Mouse (Mus musculus): ENCODE measurements around the gene Acadvl. TPM values are rescaled to one million over a fixed set of nuclear protein-coding genes. Genes with fewer than 3 reads are reported as not detected.

The Acadvl gene
- 120 TPM for polyA plus RNA-seq (2017; shearing (Covaris generic))

DNA sequence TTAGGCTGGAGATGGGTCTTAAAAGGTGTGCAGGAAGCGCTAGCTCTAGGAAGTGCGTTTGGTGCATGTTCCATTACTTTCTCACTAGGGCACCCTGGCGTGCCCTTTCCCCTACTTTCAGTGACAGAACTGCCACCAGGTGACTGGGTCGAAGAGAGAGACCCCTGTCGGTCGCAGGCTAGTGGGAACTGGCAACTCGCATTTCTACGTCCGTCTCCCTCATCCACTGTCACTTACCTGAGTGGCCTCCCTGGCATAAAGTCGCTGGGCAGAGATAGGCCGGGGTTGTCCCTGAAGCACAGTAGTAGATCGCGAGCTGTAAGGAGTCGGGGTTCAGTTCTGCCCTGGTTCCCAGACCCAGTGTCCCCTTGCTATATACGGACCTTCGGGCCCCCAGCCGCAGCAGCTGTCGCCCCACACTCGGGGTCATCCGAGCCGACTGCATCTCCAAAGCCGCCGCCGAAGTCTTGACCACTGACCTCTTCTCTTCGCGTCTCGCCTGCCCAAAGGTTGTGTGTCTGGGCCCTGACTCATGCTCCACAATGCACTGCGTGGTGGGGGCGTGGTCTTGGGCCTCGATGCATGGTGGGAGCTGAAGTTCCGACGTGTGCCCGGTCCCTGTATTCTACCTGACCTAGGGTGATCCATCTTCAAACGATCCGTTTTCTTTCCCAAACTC is at the start of gene Acadvl:
Gene Acadvl (minus strand): TSS at position 532 of the 679 bp plus-strand sequence.

DNA sequence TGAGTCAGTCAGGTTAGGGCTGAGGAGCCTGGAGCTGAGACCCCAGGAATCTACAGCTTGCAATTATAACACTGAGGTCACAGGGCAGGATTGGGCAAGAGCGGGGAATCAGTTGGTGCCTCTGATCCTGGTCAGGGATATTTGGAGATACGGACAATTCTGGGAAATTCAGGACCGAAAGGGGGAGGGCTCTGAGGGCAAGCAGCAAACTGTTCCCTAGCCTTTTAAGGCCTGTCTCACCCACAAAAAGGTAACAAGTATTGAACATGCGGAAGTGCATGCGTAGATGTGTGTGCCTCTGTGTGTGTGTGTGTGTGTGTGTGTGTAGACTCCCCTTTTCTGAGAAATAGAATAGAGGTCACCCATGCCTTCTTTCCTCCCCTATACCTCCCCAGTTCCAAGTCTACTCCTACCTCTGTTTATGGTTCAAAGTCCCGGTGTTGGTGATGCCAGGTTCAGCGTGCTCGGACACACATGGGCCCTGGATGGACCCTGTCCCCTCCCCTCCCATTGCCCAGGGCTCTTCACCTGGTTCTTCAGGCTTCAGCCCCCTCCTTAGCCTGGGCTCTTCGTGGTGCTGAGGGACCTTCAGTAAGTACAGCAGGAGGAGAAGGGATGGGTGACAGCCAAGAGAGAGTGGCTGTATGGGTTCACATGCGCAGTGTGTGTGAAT is 38.8 kb upstream of the Acadvl start, which contains the start of gene Asgr1:
Gene Asgr1 (plus strand): TSS at position 188 of the 673 bp plus-strand sequence.

DNA sequence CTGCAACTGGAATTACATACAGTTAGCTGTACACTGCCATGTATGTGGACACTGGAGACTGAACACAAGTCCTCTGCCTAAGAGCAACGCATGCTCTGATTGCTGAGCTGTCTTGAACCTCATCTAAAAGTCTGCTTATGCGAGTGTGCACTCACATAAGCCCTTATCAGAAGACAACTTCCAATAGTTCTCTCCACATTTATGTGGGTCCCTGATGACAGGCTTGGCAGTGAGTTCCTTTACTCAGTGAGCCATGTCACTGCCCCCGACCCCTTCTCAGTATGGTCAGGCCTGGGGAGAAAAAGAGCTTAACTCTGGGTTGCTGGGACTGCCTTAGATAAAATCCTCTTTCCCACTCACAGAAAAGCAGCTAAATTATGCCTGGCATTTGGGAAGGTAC is 1.5 kb upstream of the Acadvl start, which contains the start of gene Dlg4:
Gene Dlg4 (plus strand): TSS at position 274 of the 400 bp plus-strand sequence.

GRCm38 (mm10) chr11:70000396-70000898 is 14.8 kb downstream of the Acadvl start, which contains the start of gene Dvl2:
Gene Dvl2 (plus strand): TSS chr11:70000595.

GRCm38 (mm10) chr11:69995391-69995960 is 19.7 kb downstream of the Acadvl start, which contains the start of gene Phf23:
Gene Phf23 (plus strand): TSS chr11:69995777.

GRCm38 (mm10) chr11:69990850-69991691 is 24.1 kb downstream of the Acadvl start, which contains the start of gene Gabarap:
Gene Gabarap (plus strand): TSS chr11:69991143.

GRCm38 (mm10) chr11:69982225-69982624 is 33.0 kb downstream of the Acadvl start, which contains the start of gene Elp5:
Gene Elp5 (minus strand): TSS chr11:69982517.

DNA sequence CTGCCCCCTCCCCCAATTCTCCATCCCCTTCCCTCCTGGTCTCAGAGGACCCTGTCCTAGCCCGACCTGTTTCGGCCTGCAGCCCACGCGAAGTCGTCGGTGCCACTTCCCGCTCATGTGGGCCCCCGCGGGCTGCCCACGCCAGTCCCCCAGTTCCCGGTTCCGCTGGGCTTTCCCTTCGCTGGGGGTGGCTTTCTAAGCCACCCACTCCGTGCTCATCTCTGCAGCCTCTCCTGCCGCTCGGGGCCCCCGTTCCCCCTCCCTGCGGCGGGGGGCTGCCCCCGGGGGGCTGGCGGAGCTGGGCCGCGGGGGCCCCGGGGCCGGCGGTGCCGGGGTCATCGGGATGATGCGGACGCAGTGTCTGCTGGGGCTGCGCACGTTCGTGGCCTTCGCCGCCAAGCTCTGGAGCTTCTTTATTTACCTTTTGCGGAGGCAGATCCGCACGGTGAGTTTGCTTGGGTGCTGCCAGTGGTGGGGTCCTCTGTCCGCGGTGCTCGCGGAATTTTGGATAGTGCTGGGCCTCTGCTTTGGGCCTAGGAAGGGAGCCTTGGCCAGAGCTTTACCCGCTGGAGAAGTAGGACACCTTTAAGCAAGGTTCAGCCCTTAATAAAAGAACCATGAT is 34.0 kb downstream of the Acadvl start, which contains the start of gene Ctdnep1:
Gene Ctdnep1 (plus strand): TSS at position 16 of the 622 bp plus-strand sequence.

DNA sequence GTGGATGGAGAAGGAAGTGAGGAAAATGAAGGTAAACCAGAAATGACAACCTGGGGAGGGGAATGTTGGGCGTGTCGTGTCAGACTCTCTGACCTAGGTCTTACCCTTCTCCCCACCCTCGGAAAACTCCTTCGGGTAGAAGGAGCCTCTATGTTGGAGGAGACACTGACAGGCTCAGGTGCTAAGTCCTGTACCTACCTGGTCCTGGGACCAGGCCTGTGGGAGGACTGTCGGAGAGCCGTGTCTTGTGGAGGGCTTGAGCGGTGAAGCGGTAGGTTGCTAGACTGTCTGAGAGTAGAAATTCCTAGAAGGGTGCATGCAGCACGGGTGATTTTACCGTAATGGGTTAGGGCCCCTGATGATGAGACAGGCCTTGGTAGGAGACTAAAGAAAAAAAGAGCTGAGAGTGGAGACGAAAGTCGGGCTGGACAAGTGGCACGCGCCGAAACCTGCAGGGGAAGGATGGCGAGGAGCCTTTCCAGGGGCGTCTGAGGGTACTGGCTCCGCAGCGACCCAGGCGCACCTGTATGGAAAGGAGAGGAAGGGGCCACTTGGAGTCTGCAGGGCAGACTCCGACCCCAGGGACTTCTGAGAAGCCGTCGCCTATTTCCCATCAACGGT is 50.5 kb downstream of the Acadvl start, which contains the start of gene Cldn7:
Gene Cldn7 (plus strand): TSS at position 130 of the 621 bp plus-strand sequence.

Other genes starting within 250 kb of the Acadvl start
- gene Zbtb4, start 249.5 kb downstream of the Acadvl start, polyA plus RNA-seq (2017; shearing (Covaris generic)), result 4.5 TPM
- gene Chrnb1, start 219.5 kb downstream of the Acadvl start, polyA plus RNA-seq (2017; shearing (Covaris generic)), result 4.8 TPM
- not detected for gene Fgf11, start 213.6 kb downstream of the Acadvl start, polyA plus RNA-seq (2017; shearing (Covaris generic))
- gene Tmem102, start 209.8 kb downstream of the Acadvl start, polyA plus RNA-seq (2017; shearing (Covaris generic)), result not detected
- gene Gm39566, start 200.1 kb downstream of the Acadvl start, polyA plus RNA-seq (2017; shearing (Covaris generic)), result not detected
- not detected for gene Spem2, start 196.9 kb downstream of the Acadvl start, polyA plus RNA-seq (2017; shearing (Covaris generic))
- not detected for gene Spem1, start 193.2 kb downstream of the Acadvl start, polyA plus RNA-seq (2017; shearing (Covaris generic))
- gene Nlgn2, start 177.6 kb downstream of the Acadvl start, polyA plus RNA-seq (2017; shearing (Covaris generic)), result 0.56 TPM
- 125 TPM for gene Tmem256, start 176.9 kb downstream of the Acadvl start, polyA plus RNA-seq (2017; shearing (Covaris generic))
- gene Plscr3, start 169.0 kb downstream of the Acadvl start, polyA plus RNA-seq (2017; shearing (Covaris generic)), result 23.8 TPM
- not detected for gene Tnk1, start 156.7 kb downstream of the Acadvl start, polyA plus RNA-seq (2017; shearing (Covaris generic))
- gene Tmem95, start 137.4 kb downstream of the Acadvl start, polyA plus RNA-seq (2017; shearing (Covaris generic)), result not detected
- 2.1 TPM for gene Kctd11, start 134.0 kb downstream of the Acadvl start, polyA plus RNA-seq (2017; shearing (Covaris generic))
- 613 TPM for gene Acap1, start 119.9 kb downstream of the Acadvl start, polyA plus RNA-seq (2017; shearing (Covaris generic))
- gene 2810408A11Rik, start 114.4 kb downstream of the Acadvl start, polyA plus RNA-seq (2017; shearing (Covaris generic)), result 2.8 TPM
- gene Neurl4, start 114.3 kb downstream of the Acadvl start, polyA plus RNA-seq (2017; shearing (Covaris generic)), result 3.6 TPM
- 135 TPM for gene Gps2, start 101.5 kb downstream of the Acadvl start, polyA plus RNA-seq (2017; shearing (Covaris generic))
- gene Eif5a, start 93.5 kb downstream of the Acadvl start, polyA plus RNA-seq (2017; shearing (Covaris generic)), result 1,138 TPM
- not detected for gene Ybx2, start 79.6 kb downstream of the Acadvl start, polyA plus RNA-seq (2017; shearing (Covaris generic))
- 0.31 TPM for gene Slc2a4, start 67.2 kb downstream of the Acadvl start, polyA plus RNA-seq (2017; shearing (Covaris generic))
- gene Cldn7, start 50.6 kb downstream of the Acadvl start, polyA plus RNA-seq (2017; shearing (Covaris generic)), result not detected
- gene Ctdnep1, start 34.3 kb downstream of the Acadvl start, polyA plus RNA-seq (2017; shearing (Covaris generic)), result 30.2 TPM
- 70.4 TPM for gene Elp5, start 32.9 kb downstream of the Acadvl start, polyA plus RNA-seq (2017; shearing (Covaris generic))
- gene Gabarap, start 24.3 kb downstream of the Acadvl start, polyA plus RNA-seq (2017; shearing (Covaris generic)), result 493 TPM
- 114 TPM for gene Phf23, start 19.6 kb downstream of the Acadvl start, polyA plus RNA-seq (2017; shearing (Covaris generic))
- gene Dvl2, start 14.8 kb downstream of the Acadvl start, polyA plus RNA-seq (2017; shearing (Covaris generic)), result 19.7 TPM
- gene Dlg4, start 1.5 kb upstream of the Acadvl start, polyA plus RNA-seq (2017; shearing (Covaris generic)), result 9.4 TPM
- not detected for gene Asgr1, start 38.7 kb upstream of the Acadvl start, polyA plus RNA-seq (2017; shearing (Covaris generic))
- not detected for gene Asgr2, start 77.2 kb upstream of the Acadvl start, polyA plus RNA-seq (2017; shearing (Covaris generic))
- not detected for gene Mgl2, start 114.9 kb upstream of the Acadvl start, polyA plus RNA-seq (2017; shearing (Covaris generic))
- gene Clec10a, start 140.8 kb upstream of the Acadvl start, polyA plus RNA-seq (2017; shearing (Covaris generic)), result not detected
- gene Slc16a11, start 197.3 kb upstream of the Acadvl start, polyA plus RNA-seq (2017; shearing (Covaris generic)), result 0.24 TPM
- 4.5 TPM for gene Slc16a13, start 205.7 kb upstream of the Acadvl start, polyA plus RNA-seq (2017; shearing (Covaris generic))
- gene Bcl6b, start 214.4 kb upstream of the Acadvl start, polyA plus RNA-seq (2017; shearing (Covaris generic)), result 0.29 TPM
- 187 TPM for gene 0610010K14Rik, start 222.5 kb upstream of the Acadvl start, polyA plus RNA-seq (2017; shearing (Covaris generic))
- 3.3 TPM for gene Gm21988, start 224.4 kb upstream of the Acadvl start, polyA plus RNA-seq (2017; shearing (Covaris generic))
- 281 TPM for gene Rnasek, start 224.4 kb upstream of the Acadvl start, polyA plus RNA-seq (2017; shearing (Covaris generic))
- 0.27 TPM for gene Alox12, start 239.9 kb upstream of the Acadvl start, polyA plus RNA-seq (2017; shearing (Covaris generic))

Data from activated CD4-positive, CD25-positive, alpha-beta regulatory T cell, adult 9 weeks (primary cell).